Mouse (Mus musculus) retina, postnatal 1 day (tissue): ENCODE measurements around the gene Myd88.

ENCODE experiments used
- DNase-seq: peaks from one replicate; pipeline ENCODE4 v3.0.0-alpha.2; 2012

The Myd88 gene

GRCm38 (mm10) chr9:119339558-119340211, 1.5 kb downstream of the Myd88 start, which contains the start of gene Acaa1a:
Acaa1a (plus strand) TSS chr9:119339676.
- DNase-seq, result peak; percentile 72

- DNase-seq, result no peak
Observed at GRCm38 (mm10) chr9:119339106-119339505, 2.1 kb downstream of the Myd88 start.

- no peak for DNase-seq
Observed at GRCm38 (mm10) chr9:119338350-119338749, 2.9 kb downstream of the Myd88 start.

- no peak for DNase-seq
Observed at GRCm38 (mm10) chr9:119337842-119338241, 3.4 kb downstream of the Myd88 start.

- no peak for DNase-seq
Observed at GRCm38 (mm10) chr9:119335571-119335970, 5.6 kb downstream of the Myd88 start.

GRCm38 (mm10) chr9:119334834-119335233, 6.4 kb downstream of the Myd88 start:
- no peak for DNase-seq

GRCm38 (mm10) chr9:119334324-119334723, 6.9 kb downstream of the Myd88 start:
- peak; percentile 53 for DNase-seq

- no peak for DNase-seq
Observed at GRCm38 (mm10) chr9:119330186-119330963, 10.8 kb downstream of the Myd88 start.

GRCm38 (mm10) chr9:119328488-119328887, 12.7 kb downstream of the Myd88 start:
- no peak for DNase-seq

- no peak for DNase-seq
Observed at GRCm38 (mm10) chr9:119324130-119324529, 17.1 kb downstream of the Myd88 start.

GRCm38 (mm10) chr9:119323260-119323645, 18.0 kb downstream of the Myd88 start:
- no peak for DNase-seq

- DNase-seq, result peak; percentile 100
Observed at GRCm38 (mm10) chr9:119322289-119323259, 18.6 kb downstream of the Myd88 start, which contains the start of gene Oxsr1. Oxsr1 (minus strand) TSS chr9:119322427.

- DNase-seq, result no peak
Observed at GRCm38 (mm10) chr9:119321392-119322229, 19.6 kb downstream of the Myd88 start.

GRCm38 (mm10) chr9:119320946-119321345, 20.3 kb downstream of the Myd88 start:
- DNase-seq, result peak; percentile 13

GRCm38 (mm10) chr9:119320446-119320845, 20.8 kb downstream of the Myd88 start:
- DNase-seq, result no peak

- DNase-seq, result no peak
Observed at GRCm38 (mm10) chr9:119318891-119319290, 22.3 kb downstream of the Myd88 start.

GRCm38 (mm10) chr9:119313096-119313495, 28.1 kb downstream of the Myd88 start:
- no peak for DNase-seq

- no peak for DNase-seq
Observed at GRCm38 (mm10) chr9:119309067-119309466, 32.1 kb downstream of the Myd88 start.

- DNase-seq, result no peak
Observed at GRCm38 (mm10) chr9:119305863-119306262, 35.3 kb downstream of the Myd88 start.

- no peak for DNase-seq
Observed at GRCm38 (mm10) chr9:119298563-119298962, 42.6 kb downstream of the Myd88 start.

- no peak for DNase-seq
Observed at GRCm38 (mm10) chr9:119297696-119298095, 43.5 kb downstream of the Myd88 start.

- DNase-seq, result no peak
Observed at GRCm38 (mm10) chr9:119290791-119291190, 50.4 kb downstream of the Myd88 start.
